Mouse (Mus musculus) myocyte (in vitro differentiated cells): ENCODE measurements around the gene Dpagt1.
"Not testable (repeated sequence)": the region's sequence is repeated elsewhere in the genome, so short reads cannot be mapped to it uniquely, and the experiment has no call there.

Source experiments
- CEBPB ChIP-seq: IDR thresholded peaks from 2 replicates; pipeline ENCODE4 v1.6.1; 2011; ENCODE audit warnings: mild to moderate bottlenecking, moderate library complexity; ENCODE audit not compliant: poor library complexity, insufficient read depth, severe bottlenecking
- E2F4 ChIP-seq: IDR thresholded peaks from one replicate; pipeline ENCODE4 v1.6.1; 2011; ENCODE audit warnings: mild to moderate bottlenecking, control low read depth, moderate library complexity; ENCODE audit not compliant: insufficient read depth
- POLR2A ChIP-seq: IDR thresholded peaks from one replicate; pipeline ENCODE4 v1.6.1; 2011; ENCODE audit warnings: low read depth, mild to moderate bottlenecking, control low read depth, moderate library complexity; ENCODE audit not compliant: insufficient read length
- USF1 ChIP-seq: IDR thresholded peaks from one replicate; pipeline ENCODE4 v1.6.1; 2011; ENCODE audit warnings: low read depth, mild to moderate bottlenecking, control low read depth, moderate library complexity

DNA sequence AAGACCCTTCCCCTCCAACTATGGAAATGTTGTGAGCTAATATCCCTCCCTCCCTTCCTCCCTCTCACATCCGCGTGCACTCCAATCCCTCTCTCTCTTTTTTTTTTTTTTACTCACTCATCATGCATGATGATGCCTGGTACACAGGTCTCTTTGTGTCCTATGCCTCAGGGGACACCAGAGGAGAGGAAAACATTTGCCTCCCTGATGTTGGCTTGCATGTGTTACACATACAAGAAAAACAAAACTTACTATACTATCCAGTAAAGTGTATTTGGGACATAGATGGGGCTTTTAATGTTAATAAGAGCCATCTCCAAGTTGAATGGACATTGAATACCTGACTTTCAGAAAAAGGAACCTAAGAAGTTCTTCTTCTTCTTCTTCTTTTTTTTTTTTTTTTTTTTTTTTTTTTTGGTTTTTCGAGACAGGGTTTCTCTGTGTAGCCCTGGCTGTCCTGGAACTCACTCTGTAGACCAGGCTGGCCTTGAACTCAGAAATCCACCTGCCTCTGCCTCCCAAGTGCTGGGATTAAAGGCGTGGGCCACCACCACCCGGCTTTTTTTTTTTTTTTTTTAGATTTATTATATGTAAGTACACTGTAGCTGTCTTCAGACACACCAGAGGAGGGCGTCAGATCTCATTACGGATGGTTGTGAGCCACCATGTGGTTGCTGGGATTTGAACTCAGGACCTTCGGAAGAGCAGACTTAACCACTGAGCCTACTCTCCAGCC is 619 bp upstream of the Dpagt1 start:
- not testable (repeated sequence) for TF ChIP-seq POLR2A, USF1, E2F4, CEBPB
